Mouse (Mus musculus) hindbrain, embryonic 10.5 days (tissue): ENCODE measurements around the gene Htr7. TPM values are rescaled to one million over a fixed set of nuclear protein-coding genes. Genes with fewer than 3 reads are reported as not detected.

Experiments used
- DNase-seq: peaks from one replicate; pipeline ENCODE4 v3.0.0-alpha.2; 2017; ENCODE audit warnings: low spot score
- H3K27ac ChIP-seq: fragments of 300-500 bp; sonication (generic); 2 replicates; pipeline ENCODE4 v1.5.1; 2016; ENCODE audit warnings: mild to moderate bottlenecking, moderate library complexity
- H3K27me3 ChIP-seq: fragments of 300-500 bp; sonication (generic); 2 replicates; pipeline ENCODE4 v1.6.1; 2016; ENCODE audit warnings: mild to moderate bottlenecking; ENCODE audit not compliant: poor library complexity, insufficient read depth, severe bottlenecking
- H3K36me3 ChIP-seq: fragments of 300-500 bp; sonication (generic); 2 replicates; pipeline ENCODE4 v1.6.1; 2016; ENCODE audit warnings: mild to moderate bottlenecking, moderate library complexity
- H3K4me1 ChIP-seq: fragments of 300-500 bp; sonication (generic); replicated peaks from 2 replicates; pipeline ENCODE4 v1.6.1; 2016; ENCODE audit warnings: mild to moderate bottlenecking
- H3K4me3 ChIP-seq: fragments of 300-500 bp; sonication (generic); 2 replicates; pipeline ENCODE4 v1.5.1; 2016; ENCODE audit warnings: mild to moderate bottlenecking, moderate library complexity
- H3K9me3 ChIP-seq: fragments of 300-500 bp; sonication (generic); 2 replicates; pipeline ENCODE4 v1.6.1; 2016; ENCODE audit warnings: mild to moderate bottlenecking, moderate library complexity
- WGBS: fragments of 180-500 bp; shearing (Covaris S2); methylation state at CpG from one replicate; pipeline ENCODE4 v1.1.7; 2016; 5-methylcytosine and 5-hydroxymethylcytosine counted together
- polyA plus RNA-seq: library from polyadenylated mRNA; unstranded; fragments of >200 nt; fragmentation: Nextera tagmentation; extraction: Ambion mirVana; gene quantifications from 2 replicates; pipeline ENCODE4 v1.2.1, GENCODE M21; 2016

Htr7 gene
- polyA plus RNA-seq: 0.81 and 0.86 TPM in 2 replicates

DNA sequence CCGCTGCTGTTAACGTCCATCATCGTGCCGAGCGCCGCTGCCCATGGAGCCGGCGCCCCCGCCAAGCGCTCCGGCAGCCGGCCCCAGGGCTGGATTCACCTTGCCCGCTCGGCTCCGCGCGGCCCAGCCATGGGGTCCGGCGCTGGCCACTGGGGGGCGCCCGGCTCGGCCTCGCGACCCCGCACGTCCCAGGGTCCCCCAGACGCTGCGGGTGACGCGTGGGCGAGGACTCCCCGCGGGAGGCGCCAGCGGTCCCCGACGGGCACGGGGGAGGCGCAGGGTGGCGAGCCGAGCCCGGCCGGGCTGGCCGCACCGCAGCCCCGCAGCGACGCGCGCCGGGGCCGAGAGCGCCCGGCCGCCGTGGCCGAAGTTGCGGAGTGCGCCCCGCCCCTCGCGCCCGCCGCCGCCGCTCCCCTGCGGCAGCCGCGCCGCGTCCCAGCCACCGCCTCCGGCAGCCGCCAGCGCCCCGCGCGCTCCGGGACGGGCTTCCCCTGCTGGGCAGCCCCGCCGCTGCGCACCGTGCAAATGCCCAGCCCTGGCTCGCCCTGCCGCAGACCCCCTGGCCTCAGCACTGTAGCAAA, at the start of gene Htr7:
Htr7 (minus strand) TSS at position 277 of the 581 bp plus-strand sequence.
- Histone ChIP-seq H3K4me1 (peaks cover 9% of the 10 kb centered on the region), H3K9me3 (no peaks in the 10 kb centered on the region), H3K4me3 (peak within 1 kb of the TSS; percentile 66), H3K27ac (peak within 1 kb of the TSS; percentile 76), H3K36me3 (no peaks in the 10 kb centered on the region), H3K27me3 (peaks cover 55% of the 10 kb centered on the region)
- WGBS: under 1% methylated on average over 84 of the region's 86 CpGs
- peak; percentile 68 for DNase-seq

DNA sequence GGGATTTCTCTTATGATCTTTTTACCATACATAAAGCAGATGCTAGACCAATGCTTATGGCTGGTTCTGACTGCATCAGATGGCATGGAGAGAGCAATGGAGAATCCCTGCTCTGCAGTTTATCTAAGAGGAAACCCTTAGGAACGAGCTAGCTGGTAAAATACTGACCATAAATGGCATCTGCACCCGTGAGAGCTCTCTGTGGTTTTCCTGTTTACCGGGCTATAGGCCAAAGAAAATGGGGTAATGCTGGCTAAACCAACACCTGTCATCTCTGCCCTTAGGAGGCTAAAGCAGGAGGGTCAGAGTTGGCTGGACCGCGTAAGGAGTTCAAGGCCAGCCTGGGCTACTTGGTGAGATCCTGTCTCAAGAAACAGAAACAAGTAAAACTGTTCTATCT, 46.6 kb upstream of the Htr7 start:
- no peaks in the 10 kb centered on the region for H3K4me1 ChIP-seq
- H3K9me3 ChIP-seq: no peaks in the 10 kb centered on the region
- H3K27me3 ChIP-seq: peaks cover 8% of the 10 kb centered on the region; the same call in 1 of the 2 replicates
- peaks cover 65% of the 10 kb centered on the region for H3K36me3 ChIP-seq
- WGBS: 88% methylated on average over 5 of the region's 5 CpGs
- no peak for DNase-seq
- no peak overlapping the region for H3K4me3 ChIP-seq
- H3K27ac ChIP-seq: no peak overlapping the region

DNA sequence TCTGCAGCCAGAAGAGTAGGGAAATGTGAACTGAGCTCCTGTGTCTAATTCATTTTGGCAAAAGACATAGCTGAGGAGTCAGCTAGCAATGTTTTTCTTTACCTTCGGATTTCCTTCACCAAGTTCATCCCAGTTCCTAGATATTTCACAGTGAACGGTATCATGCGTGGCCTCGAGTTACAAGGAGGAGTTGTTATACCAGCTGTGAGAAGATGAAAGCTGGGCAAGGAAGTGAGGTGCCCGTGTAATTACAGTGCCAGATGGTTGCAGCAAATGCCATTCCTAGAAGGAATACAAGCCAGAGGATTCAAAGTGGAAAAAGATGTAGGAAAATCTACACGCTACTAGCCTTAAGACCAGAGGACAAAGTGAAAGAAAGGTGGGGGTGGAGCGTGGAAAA, 41.6 kb upstream of the Htr7 start:
- H3K9me3 ChIP-seq: no peaks in the 10 kb centered on the region
- peaks cover 91% of the 10 kb centered on the region for H3K36me3 ChIP-seq
- H3K4me3 ChIP-seq: no peak overlapping the region
- H3K27ac ChIP-seq: no peak overlapping the region
- 93% methylated on average over 7 of the region's 7 CpGs for WGBS
- DNase-seq: no peak
- H3K27me3 ChIP-seq: no peaks in the 10 kb centered on the region
- H3K4me1 ChIP-seq: no peaks in the 10 kb centered on the region

DNA sequence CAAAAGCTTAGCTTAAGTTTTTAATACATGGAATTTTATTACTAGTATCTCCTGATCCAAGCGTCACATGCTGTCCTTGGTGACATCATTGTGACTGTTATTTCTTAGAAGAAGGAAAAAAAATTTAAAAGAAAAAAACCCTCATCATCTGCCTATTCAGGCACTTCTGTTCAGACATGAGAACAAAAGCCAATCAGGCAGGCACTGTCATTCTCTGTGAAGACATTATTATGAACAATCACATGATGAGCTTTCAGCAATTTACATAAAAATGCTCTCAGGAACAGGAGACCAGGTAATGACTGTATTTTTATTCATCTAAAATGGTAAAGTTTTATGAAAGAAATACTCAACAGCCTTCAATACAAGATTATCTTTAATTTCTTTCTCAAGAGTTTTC, 41.0 kb upstream of the Htr7 start:
- Histone ChIP-seq H3K27ac (no peak overlapping the region), H3K4me3 (no peak overlapping the region), H3K27me3 (no peaks in the 10 kb centered on the region), H3K9me3 (no peaks in the 10 kb centered on the region), H3K4me1 (no peaks in the 10 kb centered on the region), H3K36me3 (peaks cover 90% of the 10 kb centered on the region)
- DNase-seq: no peak
- WGBS: 100% methylated on average over 1 of the region's 1 CpGs

DNA sequence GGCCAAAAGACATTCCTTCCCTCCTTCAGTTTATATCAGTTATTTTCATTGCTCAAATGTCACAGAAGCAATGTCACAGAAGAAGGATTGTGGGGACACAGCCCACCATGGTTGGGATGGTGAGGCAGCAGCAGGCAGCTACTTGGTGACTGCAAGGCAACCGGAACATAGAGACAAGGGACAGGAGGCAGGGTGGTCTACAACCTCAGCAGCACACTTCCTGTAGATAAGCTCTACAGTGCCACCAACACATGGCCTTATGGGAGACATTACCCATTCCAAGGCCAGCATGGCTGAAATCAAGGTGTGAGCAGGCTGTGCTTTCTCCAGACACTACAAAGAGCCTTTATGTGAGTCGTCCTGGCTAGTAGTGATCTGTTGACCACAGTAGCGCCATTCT, 39.9 kb upstream of the Htr7 start:
- no peak overlapping the region for H3K4me3 ChIP-seq
- H3K9me3 ChIP-seq: no peaks in the 10 kb centered on the region
- H3K4me1 ChIP-seq: no peaks in the 10 kb centered on the region
- H3K27ac ChIP-seq: no peak overlapping the region
- WGBS: 94% methylated on average over 3 of the region's 3 CpGs
- H3K36me3 ChIP-seq: peaks cover 89% of the 10 kb centered on the region
- no peaks in the 10 kb centered on the region for H3K27me3 ChIP-seq
- DNase-seq: no peak

DNA sequence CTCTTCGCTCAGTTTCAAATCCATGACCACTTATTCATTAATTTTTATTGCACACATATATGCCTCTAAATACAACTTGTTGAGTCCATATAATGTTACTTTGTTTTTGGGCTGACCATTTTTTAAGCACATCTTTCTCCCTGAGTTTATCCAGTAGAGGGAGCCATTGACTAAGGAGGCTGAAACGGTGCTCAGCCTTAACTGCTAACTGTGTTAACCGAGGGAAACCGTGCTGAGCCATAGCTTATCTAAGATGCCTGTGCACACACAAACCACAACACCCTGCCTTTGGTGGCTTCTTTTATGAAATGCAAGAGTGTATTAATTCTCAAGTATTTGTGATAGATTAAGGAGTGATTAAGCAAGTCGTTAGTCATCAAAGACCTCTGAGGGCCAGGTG, 33.5 kb upstream of the Htr7 start:
- DNase-seq: no peak

DNA sequence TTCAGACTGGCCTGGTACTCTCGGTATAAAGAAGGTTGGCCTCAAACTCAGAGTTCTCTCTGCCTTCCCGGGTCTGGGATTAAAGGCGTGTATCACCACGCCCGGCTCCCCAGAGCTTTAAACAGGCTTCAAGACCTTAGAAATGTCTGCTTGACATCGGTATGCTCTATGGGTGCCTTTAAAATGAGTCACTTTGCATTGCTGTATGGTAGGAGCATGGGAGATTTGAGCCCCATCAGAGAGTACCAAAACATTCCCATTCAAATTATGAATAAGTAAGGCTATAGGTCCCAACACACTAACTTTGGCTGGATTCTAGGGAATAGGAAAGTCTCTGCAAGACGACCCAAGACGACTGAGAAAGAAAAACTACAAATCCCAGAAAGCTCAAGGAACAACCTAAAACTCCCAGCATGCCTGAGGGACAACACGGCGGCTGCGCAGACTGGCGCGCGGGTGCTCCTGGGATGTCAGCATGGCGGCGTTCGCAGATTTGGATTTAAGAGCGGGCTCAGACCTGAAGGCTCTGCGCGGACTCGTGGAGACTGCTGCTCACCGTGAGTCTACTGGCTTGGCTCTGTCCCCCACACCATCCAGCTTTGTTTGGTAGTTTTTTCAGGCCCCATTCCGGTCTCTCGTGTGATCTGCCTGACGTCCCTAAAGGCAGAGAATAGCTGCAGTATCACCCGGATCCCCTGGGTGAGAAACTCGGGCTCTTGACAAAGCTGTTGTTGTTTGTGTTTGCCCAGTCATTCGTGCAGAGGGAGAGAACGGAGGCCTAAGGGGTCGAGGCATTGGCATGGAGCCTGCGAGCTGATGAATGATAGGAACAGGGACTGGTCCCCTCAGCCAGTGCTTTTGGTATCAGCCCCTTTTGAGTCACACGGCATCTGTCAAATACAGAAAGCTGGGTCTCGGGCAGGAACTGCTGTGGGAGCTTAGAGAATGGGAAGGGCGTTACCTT, 26.2 kb upstream of the Htr7 start, which contains the start of gene Rpp30:
Rpp30 (plus strand) TSS at position 455 of the 964 bp plus-strand sequence.
- H3K27ac ChIP-seq: peak within 1 kb of the TSS; percentile 88
- no peaks in the 10 kb centered on the region for H3K27me3 ChIP-seq
- H3K4me3 ChIP-seq: peak within 1 kb of the TSS; percentile 83
- H3K36me3 ChIP-seq: peaks cover 21% of the 10 kb centered on the region
- no peaks in the 10 kb centered on the region for H3K9me3 ChIP-seq
- H3K4me1 ChIP-seq: peaks cover 12% of the 10 kb centered on the region
- peak; percentile 86 for DNase-seq
- 2% methylated on average over 34 of the region's 34 CpGs for WGBS

More for the DNA sequence above, 33.5 kb upstream of the Htr7 start:
- H3K4me3 ChIP-seq: no peak overlapping the region
- H3K4me1 ChIP-seq: no peaks in the 10 kb centered on the region
- no peaks in the 10 kb centered on the region for H3K9me3 ChIP-seq
- H3K27me3 ChIP-seq: no peaks in the 10 kb centered on the region
- 65% methylated on average over 5 of the region's 5 CpGs for WGBS
- H3K27ac ChIP-seq: no peak overlapping the region
- H3K36me3 ChIP-seq: peaks cover 85% of the 10 kb centered on the region

DNA sequence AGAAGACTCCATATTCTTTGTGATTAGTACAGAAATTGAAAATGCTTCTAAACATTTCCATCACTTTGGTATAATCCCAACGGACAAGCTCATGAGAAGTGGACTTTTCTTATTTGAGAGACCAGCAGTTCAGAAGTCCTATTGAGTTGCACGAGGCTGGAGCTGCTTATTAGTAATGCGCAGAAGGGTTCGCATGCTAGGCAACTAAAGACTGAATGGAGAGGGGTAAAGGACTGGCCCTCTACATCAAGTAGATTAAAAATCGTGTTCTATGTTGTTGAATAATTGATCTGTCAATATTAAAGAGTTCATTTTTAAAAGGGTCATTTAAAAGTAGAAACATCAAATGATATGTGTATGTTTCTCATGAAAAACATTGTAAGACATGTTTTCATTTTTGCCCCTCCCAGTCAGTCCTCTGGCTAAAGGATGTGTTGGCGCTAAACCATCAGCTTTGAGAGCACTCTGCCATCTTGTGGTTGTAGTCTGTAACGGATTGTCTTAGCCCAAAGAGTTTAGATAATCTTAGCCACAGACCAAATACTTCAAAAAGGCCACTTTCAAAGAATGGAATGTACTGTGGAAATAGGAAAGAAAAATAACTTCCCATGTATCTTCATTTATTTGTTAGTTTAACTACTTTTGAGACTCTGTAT, 25.4 kb upstream of the Htr7 start:
- peaks cover 12% of the 10 kb centered on the region for H3K4me1 ChIP-seq
- H3K27me3 ChIP-seq: no peaks in the 10 kb centered on the region
- H3K9me3 ChIP-seq: no peaks in the 10 kb centered on the region
- 46% methylated on average over 7 of the region's 7 CpGs for WGBS
- peak; percentile 38 for DNase-seq
- peak overlapping the region; percentile 88 for H3K27ac ChIP-seq
- peaks cover 12% of the 10 kb centered on the region for H3K36me3 ChIP-seq
- peak overlapping the region; percentile 83 for H3K4me3 ChIP-seq

DNA sequence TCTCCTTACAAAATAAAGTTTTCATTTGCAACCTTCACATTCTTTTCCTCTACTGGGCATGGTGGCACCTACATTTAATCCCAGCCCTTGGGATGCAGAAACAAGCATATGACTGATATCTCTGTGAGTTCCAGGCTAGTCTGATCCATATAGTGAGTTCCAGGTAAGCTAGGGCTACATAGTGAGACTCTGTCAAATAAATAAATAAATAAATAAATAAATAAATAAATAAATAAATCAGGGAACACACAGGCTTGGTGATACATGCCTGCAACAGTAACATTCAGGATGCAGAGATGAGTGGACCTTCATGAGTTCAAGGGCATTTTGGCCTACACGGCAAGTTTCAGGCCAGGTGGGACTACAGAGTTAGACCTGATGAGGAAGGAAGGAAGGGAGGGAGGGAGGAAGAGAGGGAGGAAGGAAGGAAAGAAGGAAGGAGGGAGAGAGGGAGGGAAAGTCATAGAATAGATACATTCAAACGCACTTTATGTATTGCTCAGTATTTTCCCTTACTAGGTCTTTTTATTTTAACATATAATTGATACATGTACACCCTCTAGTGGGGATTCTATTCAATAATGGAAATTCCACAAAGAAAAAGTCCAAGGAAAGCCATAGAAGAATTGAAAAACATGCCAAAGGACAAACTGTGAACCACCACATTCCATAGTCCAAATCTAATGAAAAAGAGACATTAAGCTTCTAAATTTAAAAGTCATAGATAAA, 5.7 kb upstream of the Htr7 start:
- Histone ChIP-seq H3K4me1 (no peaks in the 10 kb centered on the region), H3K9me3 (no peaks in the 10 kb centered on the region), H3K27me3 (peaks cover 19% of the 10 kb centered on the region), H3K27ac (no peak overlapping the region), H3K4me3 (no peak overlapping the region), H3K36me3 (no peaks in the 10 kb centered on the region)
- DNase-seq: no peak
- 84% methylated on average over 2 of the region's 2 CpGs for WGBS

DNA sequence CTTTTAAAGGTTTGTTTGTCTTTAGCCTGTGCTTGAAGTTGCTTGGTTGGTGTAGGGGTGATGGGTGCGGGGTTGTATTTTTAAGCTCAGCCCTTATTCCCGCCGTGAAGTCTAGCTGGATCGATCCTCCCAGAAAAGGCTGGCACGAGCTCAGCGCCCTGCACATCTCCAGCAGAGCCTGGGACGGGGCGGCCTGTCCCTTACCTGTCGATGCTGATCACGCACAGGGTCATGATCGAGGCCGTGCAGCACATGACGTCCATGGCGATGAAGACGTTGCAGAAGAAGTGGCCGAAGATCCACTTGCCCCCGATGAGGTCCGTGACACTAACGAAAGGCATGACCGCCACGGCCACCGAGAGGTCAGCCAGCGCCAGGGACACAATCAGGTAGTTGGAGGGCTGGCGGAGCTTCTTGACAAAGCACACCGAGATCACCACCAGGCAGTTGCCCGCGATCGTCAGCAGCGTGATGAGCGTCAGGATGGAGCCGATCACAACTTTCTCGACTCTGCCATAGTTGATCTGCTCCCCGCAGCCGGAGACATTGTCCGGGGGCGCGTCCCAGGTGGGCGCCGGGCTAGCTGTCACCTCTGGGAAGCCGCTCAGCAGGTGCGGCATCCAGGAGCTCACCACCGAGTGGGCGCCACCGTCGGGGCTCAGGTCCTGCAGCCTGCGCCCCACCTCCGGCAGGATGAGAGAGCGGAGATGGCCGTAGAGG, 645 bp downstream of the Htr7 start:
- Histone ChIP-seq H3K27ac (peak overlapping the region; percentile 76; the same call in 1 of the 2 replicates), H3K4me1 (peaks cover 9% of the 10 kb centered on the region), H3K4me3 (peak overlapping the region; percentile 66), H3K36me3 (no peaks in the 10 kb centered on the region), H3K9me3 (no peaks in the 10 kb centered on the region), H3K27me3 (peaks cover 55% of the 10 kb centered on the region)
- WGBS: 8% methylated on average over 49 of the region's 49 CpGs
- no peak for DNase-seq

DNA sequence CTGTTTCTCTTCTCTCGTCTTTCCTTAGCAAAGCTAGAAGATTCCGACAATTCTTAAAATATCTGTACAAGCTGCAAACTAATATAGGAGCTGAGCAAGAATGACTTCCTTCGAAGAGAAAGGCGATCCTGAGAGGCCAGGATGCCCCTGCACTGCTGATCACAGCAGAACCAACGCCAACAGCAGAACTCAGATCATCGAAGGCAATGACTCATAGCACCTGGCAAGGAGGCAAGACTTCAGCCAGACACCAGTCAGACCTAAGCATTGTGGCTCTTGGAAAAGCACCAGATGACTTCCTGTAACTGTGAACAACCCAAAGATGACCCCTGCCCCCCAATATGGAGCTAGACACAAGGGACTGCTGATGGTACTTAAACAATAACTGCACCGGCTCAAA, 11.3 kb downstream of the Htr7 start:
- Histone ChIP-seq H3K9me3 (no peaks in the 10 kb centered on the region), H3K27ac (no peak overlapping the region), H3K4me1 (no peaks in the 10 kb centered on the region), H3K4me3 (no peak overlapping the region), H3K27me3 (no peaks in the 10 kb centered on the region), H3K36me3 (no peaks in the 10 kb centered on the region)
- DNase-seq: no peak
- WGBS: 89% methylated on average over 7 of the region's 7 CpGs

DNA sequence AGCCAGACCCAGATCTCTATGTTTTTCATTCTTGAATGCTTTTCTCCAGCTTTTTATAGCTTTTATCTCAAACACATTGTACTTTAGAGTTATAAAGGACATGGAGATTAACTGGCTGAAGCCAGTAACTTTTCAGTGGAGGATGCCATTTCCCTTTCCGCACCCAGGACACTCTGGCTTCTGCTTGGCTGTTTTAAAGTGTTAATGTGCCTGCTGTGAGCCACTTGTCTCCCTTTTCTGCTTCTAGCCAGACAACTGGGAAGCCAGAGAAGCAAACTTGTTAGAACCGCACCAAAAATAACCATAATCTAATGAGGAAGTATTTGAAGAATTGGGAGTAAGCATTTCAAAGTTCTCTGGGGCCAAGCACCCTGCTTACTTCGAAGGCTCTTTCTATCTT, 42.5 kb downstream of the Htr7 start:
- DNase-seq: no peak
- Histone ChIP-seq H3K4me1 (no peaks in the 10 kb centered on the region), H3K4me3 (no peak overlapping the region), H3K9me3 (no peaks in the 10 kb centered on the region), H3K27ac (no peak overlapping the region), H3K27me3 (no peaks in the 10 kb centered on the region), H3K36me3 (no peaks in the 10 kb centered on the region)
- WGBS: 23% methylated on average over 3 of the region's 3 CpGs
